Mouse (Mus musculus): ENCODE measurements at regions not wholly inside any gene's neighbourhood (a gene's known extent, or its start where the extent isn't known, plus 50 kb on each side); places are given as distances from the start of the nearest gene placed in this dataset.

- no peak overlapping the region for H3K4me3 ChIP-seq (ENCODE audit: control insufficient read depth, low read depth, low read length)
- TF ChIP-seq CTCF (IDR thresholded peaks at IDR 0.05; ENCODE audit: control insufficient read depth, insufficient read depth, insufficient replicate concordance, low read depth, low read length) (no peak), POLR2A (IDR thresholded peaks at IDR 0.05; ENCODE audit: control insufficient read depth, low read depth, low read length) (no peak)
- no peaks in the 10 kb centered on the region for H3K4me1 ChIP-seq (ENCODE audit: control insufficient read depth, insufficient read depth, low read length)
- no peak overlapping the region for H3K27ac ChIP-seq (ENCODE audit: control insufficient read depth, insufficient read depth, low read depth, low read length)
- no peaks in the 10 kb centered on the region for H3K36me3 ChIP-seq (ENCODE audit: control insufficient read depth, insufficient read depth, low read length)
- no peaks in the 10 kb centered on the region for H3K27me3 ChIP-seq (ENCODE audit: control insufficient read depth, insufficient read depth, low read length)
Observed at GRCm38 (mm10) chr1:41831641-41832040, 863.9 kb upstream of the Pou3f3 start.

All from testis, adult 2 months (tissue).